Mouse (Mus musculus) lung, postnatal 10 days (tissue): ENCODE results near the gene Plekha5.

Experiments
- DNase-seq: peaks from one replicate; pipeline ENCODE4 v3.0.0; 2021

The Plekha5 gene

GRCm38 (mm10) chr6:140423846-140424200 is at the start of gene Plekha5:
Gene Plekha5, plus strand, starts transcription at chr6:140424054.
- peak; percentile 77 for DNase-seq

GRCm38 (mm10) chr6:140375671-140376070 is 48.2 kb upstream of the Plekha5 start:
- DNase-seq, result no peak

GRCm38 (mm10) chr6:140380588-140380987 is 43.3 kb upstream of the Plekha5 start:
- no peak for DNase-seq

GRCm38 (mm10) chr6:140381162-140381561 is 42.7 kb upstream of the Plekha5 start:
- no peak for DNase-seq

- no peak for DNase-seq
Observed at GRCm38 (mm10) chr6:140383580-140384400, 40.1 kb upstream of the Plekha5 start.

GRCm38 (mm10) chr6:140396687-140397086 is 27.2 kb upstream of the Plekha5 start:
- no peak for DNase-seq

- no peak for DNase-seq
Observed at GRCm38 (mm10) chr6:140402766-140403310, 21.0 kb upstream of the Plekha5 start.

- no peak for DNase-seq
Observed at GRCm38 (mm10) chr6:140411996-140412395, 11.9 kb upstream of the Plekha5 start.

- DNase-seq, result no peak
Observed at GRCm38 (mm10) chr6:140423041-140423845, 611 bp upstream of the Plekha5 start.

- peak; percentile 51 for DNase-seq
Observed at GRCm38 (mm10) chr6:140424201-140424990, 542 bp downstream of the Plekha5 start.

GRCm38 (mm10) chr6:140424991-140425361 is 1.1 kb downstream of the Plekha5 start:
- DNase-seq, result peak; percentile 55

GRCm38 (mm10) chr6:140429236-140429635 is 5.4 kb downstream of the Plekha5 start:
- DNase-seq, result no peak

GRCm38 (mm10) chr6:140432363-140432762 is 8.5 kb downstream of the Plekha5 start:
- no peak for DNase-seq

GRCm38 (mm10) chr6:140443374-140443773 is 19.5 kb downstream of the Plekha5 start:
- peak; percentile 63 for DNase-seq

GRCm38 (mm10) chr6:140444147-140444546 is 20.3 kb downstream of the Plekha5 start:
- DNase-seq, result no peak

GRCm38 (mm10) chr6:140444855-140445465 is 21.1 kb downstream of the Plekha5 start:
- no peak for DNase-seq

GRCm38 (mm10) chr6:140448010-140448739 is 24.3 kb downstream of the Plekha5 start:
- DNase-seq, result no peak

- DNase-seq, result no peak
Observed at GRCm38 (mm10) chr6:140450693-140451092, 26.8 kb downstream of the Plekha5 start.

GRCm38 (mm10) chr6:140452736-140453135 is 28.9 kb downstream of the Plekha5 start:
- no peak for DNase-seq

GRCm38 (mm10) chr6:140453454-140453853 is 29.6 kb downstream of the Plekha5 start:
- DNase-seq, result no peak

- DNase-seq, result no peak
Observed at GRCm38 (mm10) chr6:140454388-140454787, 30.5 kb downstream of the Plekha5 start.

- DNase-seq, result peak; percentile 42
Observed at GRCm38 (mm10) chr6:140455851-140456250, 32.0 kb downstream of the Plekha5 start.
